Mouse (Mus musculus): ENCODE measurements at regions not wholly inside any gene's neighbourhood (a gene's known extent, or its start where the extent isn't known, plus 50 kb on each side); places are given as distances from the start of the nearest gene placed in this dataset.

DNA sequence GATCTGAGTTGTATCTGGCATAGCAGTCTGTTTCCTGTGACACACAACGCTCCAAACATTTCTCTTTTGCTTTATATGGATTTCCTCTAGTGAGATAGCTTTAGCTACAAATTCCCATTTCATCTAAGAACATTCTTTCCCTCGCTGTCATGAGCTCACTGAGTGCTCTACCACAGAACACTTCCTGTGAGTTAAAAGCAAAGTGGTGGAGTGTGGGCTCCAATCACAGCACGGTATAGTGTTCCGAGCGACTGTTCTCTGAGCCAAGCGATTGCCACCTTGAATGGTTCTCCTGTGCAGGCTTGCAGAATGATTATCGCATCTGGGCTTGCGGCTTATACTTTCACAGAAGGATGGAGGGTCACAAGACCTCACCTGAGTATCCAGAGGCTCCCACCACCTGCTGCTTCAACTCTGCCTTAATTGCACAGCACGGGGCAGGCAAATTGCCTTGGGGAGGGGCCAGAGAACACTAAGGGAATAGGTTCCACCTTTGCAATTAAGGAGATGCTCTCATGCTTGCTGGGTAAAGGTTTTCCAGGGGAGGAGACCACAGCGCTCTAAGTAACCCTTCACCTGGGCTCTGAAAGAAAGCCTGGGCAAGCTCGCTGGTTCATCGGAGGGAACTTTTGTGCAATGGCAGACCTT, 477.7 kb downstream of the Zfp704 start:
- DNase-seq, result no peak

- DNase-seq, result no peak
Observed at GRCm38 (mm10) chr3:9131366-9131765, 478.5 kb downstream of the Zfp704 start.

DNA sequence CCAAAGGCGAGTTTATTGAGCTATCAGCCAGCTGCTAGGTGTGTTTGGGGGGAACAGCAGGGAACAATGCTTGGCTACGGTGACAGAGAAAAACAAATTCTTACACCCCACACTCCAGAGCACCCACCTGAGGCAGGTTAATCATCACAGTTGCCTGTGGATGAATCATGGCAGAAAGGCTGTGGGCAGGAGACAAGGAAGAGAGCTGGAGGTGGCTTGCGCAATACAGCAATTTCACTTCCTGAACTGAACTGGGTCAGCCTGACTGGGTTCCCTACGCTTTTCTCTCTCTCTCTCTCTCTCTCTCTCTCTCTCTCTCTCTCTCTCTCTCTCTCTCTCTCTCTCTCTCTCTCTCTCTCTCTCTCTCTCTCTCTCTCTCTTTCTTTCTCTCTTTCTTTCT, 481.5 kb downstream of the Zfp704 start:
- no peak for DNase-seq

GRCm38 (mm10) chr3:9123079-9123478, 486.8 kb downstream of the Zfp704 start:
- DNase-seq, result no peak

GRCm38 (mm10) chr3:9117913-9118312, 492.0 kb downstream of the Zfp704 start:
- no peak for DNase-seq

DNA sequence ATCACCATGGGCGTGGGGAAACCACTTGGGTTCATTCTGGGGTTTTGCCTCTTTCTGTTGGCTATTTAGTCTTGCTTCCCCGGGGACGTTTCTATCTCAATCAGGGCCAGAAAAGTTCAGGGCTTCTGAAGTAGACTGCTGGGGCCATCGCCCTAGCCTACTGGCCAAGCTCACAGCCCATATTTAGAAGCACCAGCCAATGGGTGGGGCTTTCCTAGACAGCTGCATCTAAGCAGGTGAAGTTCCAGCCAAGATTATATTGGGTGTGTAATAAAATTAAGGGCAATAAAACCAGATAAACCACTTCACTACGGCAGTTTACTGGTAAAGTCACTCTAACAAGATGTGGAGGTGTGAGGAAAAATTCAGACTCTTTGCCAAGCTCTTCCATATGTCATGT, 496.5 kb downstream of the Zfp704 start:
- DNase-seq, result no peak

DNA sequence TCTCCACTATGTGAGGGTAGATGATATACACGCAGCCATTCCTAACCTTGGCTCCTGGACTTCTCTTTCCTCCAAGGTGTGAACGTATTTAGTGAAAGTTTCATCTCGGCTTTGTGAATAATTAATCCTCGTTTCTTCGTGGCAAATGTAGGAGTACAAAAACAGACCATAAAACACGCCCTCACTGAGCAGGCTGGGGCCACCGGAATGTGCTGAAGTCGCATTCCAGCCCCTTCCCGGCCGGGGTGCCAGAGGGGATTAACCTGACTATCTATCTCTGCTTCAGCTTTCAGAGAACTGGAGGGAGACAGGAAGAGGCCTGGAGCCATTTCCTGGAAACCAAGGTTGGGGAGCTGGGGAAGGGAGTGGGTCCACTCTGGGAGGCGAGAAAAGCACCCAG, 499.1 kb downstream of the Zfp704 start:
- peak; percentile 76 to 87 for DNase-seq

DNA sequence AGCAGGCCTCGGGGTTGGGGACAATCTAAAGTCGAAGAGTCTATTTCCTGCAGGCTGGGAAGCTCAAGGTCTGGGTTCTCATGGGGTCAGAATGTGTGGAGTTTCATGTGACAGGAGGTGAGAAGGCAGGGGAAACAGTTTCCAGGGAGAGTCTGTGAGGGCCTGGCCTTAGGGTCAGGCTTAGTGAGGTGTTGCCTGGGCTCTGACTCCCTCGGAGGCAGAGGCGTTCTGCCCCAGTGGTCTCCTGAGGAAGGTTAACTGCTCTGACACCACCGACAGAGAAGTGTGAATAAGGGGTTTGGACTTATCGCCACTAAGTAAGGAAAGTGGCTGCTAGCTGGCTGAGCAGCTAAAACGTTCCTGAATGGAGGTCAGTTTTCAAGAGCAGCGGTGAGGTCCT, 499.9 kb downstream of the Zfp704 start:
- DNase-seq, result peak; percentile 41 to 71

- no peak for DNase-seq
Observed at GRCm38 (mm10) chr3:9109485-9109884, 500.4 kb downstream of the Zfp704 start.

- DNase-seq, result no peak
Observed at GRCm38 (mm10) chr3:9107766-9108410, 502.0 kb downstream of the Zfp704 start.

DNA sequence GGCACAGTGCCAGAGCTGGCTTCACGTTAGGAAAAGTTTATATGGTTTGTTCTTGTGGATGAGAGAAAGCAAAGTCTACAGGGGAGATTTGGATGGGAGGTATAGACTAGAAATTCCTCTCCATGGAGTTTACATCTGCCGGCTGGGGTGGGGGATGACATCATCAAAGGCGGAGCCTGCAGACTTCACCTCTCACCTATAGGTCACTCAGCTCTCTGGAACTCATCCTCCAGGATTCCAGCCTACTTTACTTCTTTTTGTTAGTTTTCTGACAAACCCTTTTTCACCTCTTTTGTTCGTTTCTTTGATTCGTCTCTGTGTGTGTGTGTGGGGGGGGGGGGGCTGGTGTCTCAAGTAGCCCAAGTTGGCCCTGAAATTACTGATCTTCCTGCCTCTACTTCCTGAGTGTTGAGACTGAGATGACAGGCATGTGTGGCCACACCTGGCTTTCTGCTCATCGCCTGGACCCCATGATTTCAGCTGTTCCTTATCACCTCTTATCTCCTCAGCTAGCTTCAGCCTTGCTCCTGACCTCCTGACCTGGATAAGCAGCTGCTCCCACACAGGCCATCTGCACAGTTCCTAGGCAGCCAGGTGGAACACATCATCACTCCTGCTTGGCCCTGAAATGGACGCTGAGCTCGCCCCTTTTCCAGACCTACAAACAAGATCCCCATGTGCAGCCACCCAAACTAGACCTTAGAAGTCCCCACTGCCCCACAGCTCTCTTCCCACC, 504.5 kb downstream of the Zfp704 start:
- no peak for DNase-seq

DNA sequence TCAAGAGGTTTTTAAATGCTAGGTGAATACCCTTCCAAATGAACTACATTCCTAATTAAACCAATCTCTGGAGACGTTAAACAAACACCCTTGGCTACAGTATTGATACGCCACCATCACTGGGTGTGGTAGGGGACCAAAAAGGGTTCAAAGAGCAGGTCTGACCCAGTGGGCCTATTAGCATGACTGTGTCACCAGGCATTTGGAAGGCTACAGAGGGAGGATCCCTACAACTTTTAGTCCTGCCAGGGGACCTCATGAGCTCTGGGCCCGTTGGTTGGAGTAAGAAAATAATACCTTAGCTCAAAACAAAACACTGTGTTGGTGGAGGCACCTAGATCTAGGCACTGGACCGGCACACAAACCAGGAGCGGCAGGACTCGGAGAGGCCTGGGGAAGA, 506.4 kb downstream of the Zfp704 start:
- DNase-seq, result no peak

GRCm38 (mm10) chr3:9101240-9101639, 508.6 kb downstream of the Zfp704 start:
- DNase-seq, result no peak

DNA sequence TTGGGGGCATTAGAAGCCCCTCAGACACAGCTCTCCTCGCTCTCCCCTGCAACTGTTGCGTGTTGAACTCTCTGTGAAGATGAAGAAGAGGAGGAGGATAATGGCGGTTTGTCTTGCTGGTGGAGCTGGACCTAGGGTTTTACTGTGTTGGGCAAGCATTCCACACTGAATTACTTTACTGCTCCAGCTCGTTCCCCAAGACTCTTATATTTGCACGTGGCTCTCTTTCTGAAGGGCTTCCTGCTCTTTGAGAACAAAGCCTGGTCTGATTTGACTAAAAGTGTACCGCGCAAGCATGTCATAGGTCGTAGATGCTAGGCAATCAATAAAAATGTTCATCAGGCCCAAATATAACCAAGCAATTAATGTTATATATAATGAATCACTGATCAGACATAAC, 509.1 kb downstream of the Zfp704 start:
- no peak for DNase-seq

GRCm38 (mm10) chr3:9098441-9098840, 511.4 kb downstream of the Zfp704 start:
- DNase-seq, result no peak

- DNase-seq, result no peak
Observed at GRCm38 (mm10) chr3:9084134-9084533, 525.8 kb downstream of the Zfp704 start.

GRCm38 (mm10) chr3:9082061-9082460, 527.8 kb downstream of the Zfp704 start:
- no peak for DNase-seq

- no peak for DNase-seq
Observed at GRCm38 (mm10) chr3:9078201-9078600, 531.7 kb downstream of the Zfp704 start.

- DNase-seq, result peak; percentile 71 to 87
Observed at GRCm38 (mm10) chr3:9076696-9077095, 533.2 kb downstream of the Zfp704 start.

GRCm38 (mm10) chr3:9072471-9072870, 537.4 kb downstream of the Zfp704 start:
- DNase-seq, result peak; percentile 37 to 44

DNA sequence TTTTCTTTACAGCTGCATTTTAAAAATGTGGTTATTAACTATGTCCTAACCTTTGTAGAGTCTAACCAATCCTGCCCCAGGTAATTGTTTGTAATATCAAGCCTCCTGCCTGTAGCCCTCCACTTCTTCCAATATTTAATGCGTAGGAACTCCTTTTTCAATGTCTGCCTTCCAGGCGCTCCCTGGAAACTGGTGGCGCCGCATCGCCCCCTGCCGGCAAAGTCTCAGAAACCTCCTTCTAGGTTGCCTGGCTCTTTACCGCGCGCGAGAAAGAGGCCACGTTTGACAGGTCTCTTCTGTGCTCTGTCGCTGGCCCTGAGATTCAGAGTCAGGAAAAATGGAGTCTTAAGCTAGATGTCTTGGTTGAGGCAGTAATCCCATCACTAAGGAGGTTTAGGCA, 542.8 kb downstream of the Zfp704 start:
- peak; percentile 59 to 82 for DNase-seq

GRCm38 (mm10) chr3:9066374-9066773, 543.5 kb downstream of the Zfp704 start:
- no peak for DNase-seq

DNA sequence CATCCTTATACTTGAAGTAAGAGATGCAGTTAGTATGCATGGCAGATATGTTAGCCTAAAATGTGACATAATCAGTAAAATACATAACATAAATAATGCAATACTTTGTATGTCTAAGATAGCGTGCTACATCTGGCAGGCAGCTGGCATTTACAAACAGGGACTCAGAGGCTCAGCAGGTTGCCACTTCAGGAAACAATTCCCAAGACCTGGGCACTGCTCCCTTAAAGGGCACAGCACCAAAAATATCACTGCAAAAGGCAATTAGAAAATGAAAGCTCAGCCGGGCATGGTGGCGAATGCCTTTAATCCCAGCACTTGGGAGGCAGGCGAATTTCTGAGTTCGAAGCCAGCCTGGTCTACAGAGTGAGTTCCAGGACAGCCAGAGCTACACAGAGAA, 544.0 kb downstream of the Zfp704 start:
- DNase-seq, result no peak
